Mouse (Mus musculus) megakaryocyte, embryonic 14.5 days (primary cell): Measurements from ENCODE around the gene Aloxe3.

Source experiments
- FLI1 ChIP-seq: IDR thresholded peaks from 2 replicates; pipeline ENCODE4 v1.6.1; 2012; ENCODE audit warnings: low read length, inconsistent platforms, mixed read lengths
- GATA1 ChIP-seq: IDR thresholded peaks from 3 replicates; pipeline ENCODE4 v1.6.1; 2012; ENCODE audit warnings: mixed read lengths, low read length, inconsistent platforms, borderline replicate concordance

DNA sequence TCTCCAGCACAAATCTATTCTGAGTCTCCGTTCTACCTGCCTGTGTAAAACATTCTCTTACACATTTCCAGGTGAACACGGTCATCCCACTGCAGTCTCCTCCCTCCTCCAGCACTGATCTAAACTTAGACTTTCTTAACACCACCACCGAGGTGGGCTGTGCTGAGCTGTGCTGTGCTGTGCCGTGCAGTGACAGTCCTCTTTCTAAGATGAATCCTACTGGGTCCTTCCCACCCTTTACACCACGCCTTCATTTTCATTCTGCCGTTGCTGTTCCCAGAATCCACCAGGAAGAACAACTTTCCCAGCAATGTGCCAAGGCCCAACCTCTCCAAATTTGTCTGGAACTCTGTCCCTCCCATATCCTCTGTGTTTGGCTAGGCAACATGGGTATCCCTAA is 39.3 kb upstream of the Aloxe3 start:
- TF ChIP-seq GATA1: no peak
- no peak for TF ChIP-seq FLI1
